Mouse (Mus musculus): ENCODE data around the gene Ogfod2. TPM values are rescaled to one million over a fixed set of nuclear protein-coding genes. Genes with fewer than 3 reads are reported as not detected.
A peak's percentile ranks its signal among the peaks of the same experiment; 100 is the strongest.

Ogfod2 gene
- total and polyA plus RNA-seq, 2 experiments from 2014 or later: 39.5 to 70.4 TPM

GRCm38 (mm10) chr5:124083850-124084587 is 28.1 kb upstream of the Ogfod2 start:
- no peak overlapping the region; the same call in 1 of the 2 replicates for H3K9ac ChIP-seq (replicated peaks; ENCODE audit: low read length, poor library complexity, severe bottlenecking)
- 83% methylated on average over 14 of the region's 14 CpGs for WGBS
- H3K36me3 ChIP-seq (ENCODE audit: insufficient read depth, low read length): peaks cover 21% of the 10 kb centered on the region
- H3K4me2 ChIP-seq (ENCODE audit: low read depth, low read length, poor library complexity, severe bottlenecking): no peak overlapping the region
- H3K27me3 ChIP-seq (ENCODE audit: insufficient read depth, low read length): peaks cover 7% of the 10 kb centered on the region; the same call in 1 of the 2 replicates
- TF ChIP-seq CTCF (IDR thresholded peaks at IDR 0.05): no peak
- H3K27ac ChIP-seq (ENCODE audit: low read depth, low read length): no peak overlapping the region
- no peaks in the 10 kb centered on the region for H3K4me1 ChIP-seq (ENCODE audit: insufficient read depth, low read length)
- ATAC-seq (ENCODE audit: low FRiP score) (no peak), DNase-seq (ENCODE audit: low spot score) (no peak)
- H3K4me3 ChIP-seq (ENCODE audit: low read depth, low read length): no peak overlapping the region
- no peaks in the 10 kb centered on the region for H3K9me3 ChIP-seq (ENCODE audit: low read length)

GRCm38 (mm10) chr5:124084588-124085173 is 27.4 kb upstream of the Ogfod2 start:
- TF ChIP-seq CTCF (IDR thresholded peaks at IDR 0.05): peak; percentile 98
- H3K4me3 ChIP-seq (ENCODE audit: low read depth, low read length): no peak overlapping the region
- 43% methylated on average over 11 of the region's 11 CpGs for WGBS
- no peaks in the 10 kb centered on the region for H3K4me1 ChIP-seq (ENCODE audit: insufficient read depth, low read length)
- H3K27me3 ChIP-seq (ENCODE audit: insufficient read depth, low read length): peaks cover 7% of the 10 kb centered on the region; the same call in 1 of the 2 replicates
- H3K9me3 ChIP-seq (ENCODE audit: low read length): no peaks in the 10 kb centered on the region
- H3K4me2 ChIP-seq (ENCODE audit: low read depth, low read length, poor library complexity, severe bottlenecking): no peak overlapping the region
- no peak overlapping the region for H3K9ac ChIP-seq (replicated peaks; ENCODE audit: low read length, poor library complexity, severe bottlenecking)
- H3K27ac ChIP-seq (ENCODE audit: low read depth, low read length): no peak overlapping the region
- peak; percentile 81 for DNase-seq (ENCODE audit: low spot score)
- peak; percentile 22; the same call in 1 of the 2 replicates for ATAC-seq (ENCODE audit: low FRiP score)
- H3K36me3 ChIP-seq (ENCODE audit: insufficient read depth, low read length): peaks cover 22% of the 10 kb centered on the region

- WGBS: 77% methylated on average over 3 of the region's 3 CpGs
- no peak overlapping the region for H3K9ac ChIP-seq (replicated peaks; ENCODE audit: low read length, poor library complexity, severe bottlenecking)
- DNase-seq (ENCODE audit: low spot score) (no peak), ATAC-seq (ENCODE audit: low FRiP score) (no peak)
- H3K9me3 ChIP-seq (ENCODE audit: low read length): no peaks in the 10 kb centered on the region
- TF ChIP-seq CTCF (IDR thresholded peaks at IDR 0.05): no peak
- H3K4me3 ChIP-seq (ENCODE audit: low read depth, low read length): no peak overlapping the region
- no peak overlapping the region for H3K4me2 ChIP-seq (ENCODE audit: low read depth, low read length, poor library complexity, severe bottlenecking)
- peaks cover 7% of the 10 kb centered on the region; the same call in 1 of the 2 replicates for H3K27me3 ChIP-seq (ENCODE audit: insufficient read depth, low read length)
- no peaks in the 10 kb centered on the region for H3K4me1 ChIP-seq (ENCODE audit: insufficient read depth, low read length)
- H3K36me3 ChIP-seq (ENCODE audit: insufficient read depth, low read length): peaks cover 27% of the 10 kb centered on the region
- no peak overlapping the region for H3K27ac ChIP-seq (ENCODE audit: low read depth, low read length)
These were observed 26.6 kb upstream of the Ogfod2 start for GRCm38 (mm10) chr5:124085513-124085912.

GRCm38 (mm10) chr5:124086876-124087275 is 25.2 kb upstream of the Ogfod2 start:
- WGBS: 89% methylated on average over 4 of the region's 4 CpGs

GRCm38 (mm10) chr5:124089868-124090267 is 22.2 kb upstream of the Ogfod2 start:
- Histone ChIP-seq H3K4me1 (ENCODE audit: insufficient read depth, low read length) (0 out of 2 replicates have a peak, but pooled peaks cover 3% of the 10 kb centered on the region), H3K9me3 (ENCODE audit: low read length) (no peaks in the 10 kb centered on the region), H3K36me3 (ENCODE audit: insufficient read depth, low read length) (peaks cover 13% of the 10 kb centered on the region), H3K27me3 (ENCODE audit: insufficient read depth, low read length) (peaks cover 7% of the 10 kb centered on the region; the same call in 1 of the 2 replicates), H3K4me3 (ENCODE audit: low read depth, low read length) (no peak overlapping the region), H3K9ac (replicated peaks; ENCODE audit: low read length, poor library complexity, severe bottlenecking) (no peak overlapping the region), H3K27ac (ENCODE audit: low read depth, low read length) (no peak overlapping the region), H3K4me2 (ENCODE audit: low read depth, low read length, poor library complexity, severe bottlenecking) (no peak overlapping the region)
- no peak for ATAC-seq (ENCODE audit: low FRiP score)
- TF ChIP-seq CTCF (IDR thresholded peaks at IDR 0.05): no peak
- WGBS: 90% methylated on average over 22 of the region's 23 CpGs
- no peak for DNase-seq (ENCODE audit: low spot score)

More at GRCm38 (mm10) chr5:124086876-124087275, 25.2 kb upstream of the Ogfod2 start:
- Histone ChIP-seq H3K4me1 (ENCODE audit: insufficient read depth, low read length) (no peaks in the 10 kb centered on the region), H3K36me3 (ENCODE audit: insufficient read depth, low read length) (peaks cover 27% of the 10 kb centered on the region), H3K27ac (ENCODE audit: low read depth, low read length) (no peak overlapping the region), H3K4me2 (ENCODE audit: low read depth, low read length, poor library complexity, severe bottlenecking) (no peak overlapping the region), H3K4me3 (ENCODE audit: low read depth, low read length) (no peak overlapping the region), H3K9ac (replicated peaks; ENCODE audit: low read length, poor library complexity, severe bottlenecking) (no peak overlapping the region), H3K27me3 (ENCODE audit: insufficient read depth, low read length) (peaks cover 7% of the 10 kb centered on the region; the same call in 1 of the 2 replicates), H3K9me3 (ENCODE audit: low read length) (no peaks in the 10 kb centered on the region)
- no peak for ATAC-seq (ENCODE audit: low FRiP score)
- DNase-seq (ENCODE audit: low spot score): no peak
- TF ChIP-seq CTCF (IDR thresholded peaks at IDR 0.05): no peak

GRCm38 (mm10) chr5:124091951-124092406 is 20.1 kb upstream of the Ogfod2 start:
- no peak overlapping the region for H3K27ac ChIP-seq (ENCODE audit: low read depth, low read length)
- no peaks in the 10 kb centered on the region for H3K9me3 ChIP-seq (ENCODE audit: low read length)
- H3K4me2 ChIP-seq (ENCODE audit: low read depth, low read length, poor library complexity, severe bottlenecking): no peak overlapping the region
- WGBS: 66% methylated on average over 9 of the region's 9 CpGs
- ATAC-seq (ENCODE audit: low FRiP score): no peak
- DNase-seq (ENCODE audit: low spot score): no peak
- H3K36me3 ChIP-seq (ENCODE audit: insufficient read depth, low read length): peaks cover 11% of the 10 kb centered on the region
- H3K27me3 ChIP-seq (ENCODE audit: insufficient read depth, low read length): peaks cover 4% of the 10 kb centered on the region; the same call in 1 of the 2 replicates
- no peak overlapping the region for H3K9ac ChIP-seq (replicated peaks; ENCODE audit: low read length, poor library complexity, severe bottlenecking)
- H3K4me3 ChIP-seq (ENCODE audit: low read depth, low read length): no peak overlapping the region
- 0 out of 2 replicates have a peak, but pooled peaks cover 7% of the 10 kb centered on the region for H3K4me1 ChIP-seq (ENCODE audit: insufficient read depth, low read length)
- no peak for TF ChIP-seq CTCF (IDR thresholded peaks at IDR 0.05)

All from midbrain, postnatal 0 days (tissue).